Mouse (Mus musculus): ENCODE measurements around the gene Col6a3. TPM values are rescaled to one million over a fixed set of nuclear protein-coding genes. Genes with fewer than 3 reads are reported as not detected.

The Col6a3 gene
- polyA plus RNA-seq (2015; fragmentation: Nextera tagmentation; extraction: Ambion mirVana) = 13.9 and 17.8 TPM in 2 replicates

DNA sequence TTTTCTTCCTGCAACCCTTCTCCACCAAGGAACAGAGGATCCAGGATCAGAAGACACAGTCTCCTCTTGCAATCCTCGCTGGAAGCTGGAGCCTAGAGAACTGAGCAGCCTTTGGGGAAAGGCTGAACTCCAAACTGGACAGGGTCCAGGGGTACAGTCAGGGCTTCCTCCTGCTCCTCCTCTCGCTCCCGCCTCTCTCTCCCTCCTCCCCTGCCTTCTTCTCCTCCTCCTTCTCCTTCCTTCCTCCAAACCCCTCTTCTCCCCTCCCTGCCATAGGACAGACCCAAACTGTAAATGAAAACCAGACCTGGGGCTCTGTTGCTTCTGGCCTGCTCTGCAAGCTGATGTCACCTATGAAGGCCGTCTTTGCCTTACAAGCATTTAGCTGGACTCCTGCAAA is at the start of gene Col6a3:
Gene Col6a3, minus strand, starts transcription at position 136 of the 400 bp plus-strand sequence.
- peak within 1 kb of the TSS; percentile 21 for H3K4me3 ChIP-seq (replicated peaks)
- no peaks in the 10 kb centered on the region for H3K9me3 ChIP-seq (replicated peaks)
- H3K4me2 ChIP-seq = peak within 1 kb of the TSS; percentile 27
- no peak within 1 kb of the TSS for H3K27ac ChIP-seq (replicated peaks)
- H3K9ac ChIP-seq (replicated peaks) = no peak within 1 kb of the TSS
- H3K36me3 ChIP-seq = no peaks in the 10 kb centered on the region
- H3K27me3 ChIP-seq (replicated peaks) = no peaks in the 10 kb centered on the region
- no peak for ATAC-seq (ENCODE audit: low FRiP score)
- 0 out of 2 replicates have a peak, but pooled peaks cover 4% of the 10 kb centered on the region for H3K4me1 ChIP-seq
- WGBS = 70% methylated on average over 4 of the region's 4 CpGs

DNA sequence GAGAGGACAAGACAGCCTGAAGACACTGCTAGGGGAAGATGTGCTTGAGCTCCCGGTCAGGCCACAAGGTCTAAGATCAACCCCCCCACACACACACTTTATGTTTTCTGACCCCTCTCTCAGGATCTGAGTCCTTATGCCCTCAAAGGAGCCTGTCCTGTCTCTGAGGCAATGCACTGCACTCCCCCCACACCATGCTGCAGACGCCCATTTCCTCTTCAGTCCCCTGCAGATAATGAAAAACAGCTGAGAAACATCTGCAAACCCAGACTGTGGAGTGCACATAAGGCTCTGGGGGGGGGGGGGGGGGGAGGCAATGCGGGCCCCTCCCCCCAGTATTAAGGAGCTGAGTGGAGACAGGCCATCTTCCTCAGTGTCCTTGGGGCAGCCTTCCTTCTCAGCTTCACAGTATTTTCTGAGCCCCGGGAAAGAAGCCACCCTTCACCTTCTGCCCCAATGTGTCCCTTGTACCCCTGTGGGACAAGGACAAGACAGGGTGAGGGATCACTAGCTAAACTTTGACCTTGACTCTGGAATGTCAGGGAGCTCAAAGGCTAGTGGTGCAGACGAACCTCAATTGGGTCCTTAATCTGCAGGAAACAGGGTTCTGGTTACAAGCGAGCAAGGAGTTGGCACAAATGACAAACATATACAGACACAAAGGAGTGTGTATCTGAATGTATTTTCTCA is 42.1 kb upstream of the Col6a3 start:
- Histone ChIP-seq H3K27me3 (replicated peaks) (no peaks in the 10 kb centered on the region), H3K9ac (replicated peaks) (no peak overlapping the region), H3K27ac (replicated peaks) (no peak overlapping the region), H3K9me3 (replicated peaks) (no peaks in the 10 kb centered on the region), H3K4me3 (replicated peaks) (no peak overlapping the region), H3K4me2 (no peak overlapping the region), H3K36me3 (no peaks in the 10 kb centered on the region), H3K4me1 (no peaks in the 10 kb centered on the region)
- no peak for ATAC-seq (ENCODE audit: low FRiP score)
- 80% methylated on average over 5 of the region's 6 CpGs for WGBS

DNA sequence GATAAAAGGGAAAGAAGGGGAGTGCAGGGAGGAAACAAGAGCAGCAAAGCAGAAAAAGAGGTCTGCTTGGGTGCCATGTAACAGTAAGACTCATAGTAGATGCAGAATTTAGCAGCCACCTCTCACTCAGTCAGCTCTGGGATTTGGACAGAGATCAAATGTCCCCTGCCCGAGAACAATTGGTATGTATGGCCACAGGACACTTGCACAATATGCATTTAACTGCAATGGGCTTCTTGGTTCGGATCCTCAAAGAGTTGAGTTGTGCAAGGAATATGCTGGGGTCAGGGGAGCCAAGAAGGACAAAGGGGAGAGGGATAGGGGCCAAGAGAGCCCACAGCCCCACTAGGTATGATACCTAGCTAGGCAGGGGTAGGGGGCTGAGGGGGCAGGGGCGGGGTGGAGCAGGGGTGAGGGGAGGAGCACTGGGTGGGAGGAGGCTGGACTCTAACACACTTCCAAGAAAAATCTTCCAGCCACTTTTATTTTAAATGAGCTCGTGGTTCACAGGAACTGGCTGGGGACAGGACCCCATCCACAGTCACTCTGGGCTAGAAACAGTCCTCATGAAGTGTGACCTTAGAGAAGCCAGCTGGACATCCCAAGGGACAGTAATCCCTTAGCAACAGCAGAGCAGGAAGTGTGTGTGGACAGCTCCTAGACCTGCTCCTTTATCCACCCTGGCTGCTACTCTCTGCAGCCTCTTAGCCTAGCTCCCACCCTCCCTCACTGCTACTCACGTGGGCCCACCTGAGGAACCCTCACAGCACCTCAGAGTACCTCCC is 32.9 kb upstream of the Col6a3 start:
- 80% methylated on average over 5 of the region's 5 CpGs for WGBS
- H3K4me1 ChIP-seq = no peaks in the 10 kb centered on the region
- no peak for ATAC-seq (ENCODE audit: low FRiP score)

DNA sequence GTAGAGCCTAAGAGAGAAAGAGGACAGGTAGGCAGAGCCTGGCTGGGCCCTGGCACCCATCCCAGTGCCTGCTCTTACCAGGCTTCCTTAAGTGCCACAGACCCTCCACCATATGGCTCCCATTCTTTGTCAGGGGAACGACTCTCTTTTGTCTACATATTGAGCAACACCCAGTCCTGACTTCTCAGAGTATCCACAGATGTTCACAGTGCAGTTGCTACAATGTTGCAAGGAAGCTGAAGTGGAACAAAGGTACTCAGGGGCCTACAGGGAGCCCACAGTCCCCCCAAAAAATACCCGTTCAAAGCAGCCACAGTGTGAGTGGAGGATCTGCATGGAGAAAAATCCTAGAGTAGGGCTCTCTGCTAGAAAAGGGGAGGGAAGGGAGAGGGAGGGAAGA is 32.2 kb upstream of the Col6a3 start:
- H3K9ac ChIP-seq (replicated peaks) = no peak overlapping the region
- no peak overlapping the region for H3K27ac ChIP-seq (replicated peaks)
- no peak overlapping the region for H3K4me2 ChIP-seq
- H3K36me3 ChIP-seq = no peaks in the 10 kb centered on the region
- no peak for ATAC-seq (ENCODE audit: low FRiP score)
- no peaks in the 10 kb centered on the region for H3K27me3 ChIP-seq (replicated peaks)
- H3K9me3 ChIP-seq (replicated peaks) = no peaks in the 10 kb centered on the region
- no peak overlapping the region for H3K4me3 ChIP-seq (replicated peaks)
- H3K4me1 ChIP-seq = no peaks in the 10 kb centered on the region
- WGBS = 38% methylated on average over 2 of the region's 2 CpGs

More for the DNA sequence above, 32.9 kb upstream of the Col6a3 start:
- no peak overlapping the region for H3K27ac ChIP-seq (replicated peaks)
- no peak overlapping the region for H3K9ac ChIP-seq (replicated peaks)
- no peak overlapping the region for H3K4me3 ChIP-seq (replicated peaks)
- no peaks in the 10 kb centered on the region for H3K27me3 ChIP-seq (replicated peaks)
- H3K4me2 ChIP-seq = no peak overlapping the region
- H3K36me3 ChIP-seq = no peaks in the 10 kb centered on the region
- H3K9me3 ChIP-seq (replicated peaks) = no peaks in the 10 kb centered on the region

DNA sequence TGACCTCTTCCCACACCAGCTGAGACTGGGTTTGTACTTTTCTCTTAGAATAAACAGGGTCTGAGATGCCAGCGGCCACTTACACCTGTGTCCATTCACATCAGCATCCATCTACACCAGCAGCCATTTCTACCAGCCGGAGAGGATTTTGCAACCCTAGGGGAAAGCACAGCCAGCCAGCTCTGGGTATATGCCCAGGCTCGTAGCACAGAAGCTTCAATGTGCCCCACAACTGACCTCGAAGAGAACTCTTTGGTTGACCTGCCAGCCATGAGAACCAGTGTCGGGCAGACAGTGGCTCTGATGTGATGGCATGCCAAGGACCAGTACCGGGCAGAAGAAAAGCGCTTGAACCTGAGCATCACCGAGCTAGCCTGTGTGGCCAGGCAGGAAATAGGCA is 31.6 kb upstream of the Col6a3 start:
- H3K9me3 ChIP-seq (replicated peaks) = no peaks in the 10 kb centered on the region
- no peak for ATAC-seq (ENCODE audit: low FRiP score)
- no peaks in the 10 kb centered on the region for H3K36me3 ChIP-seq
- H3K4me1 ChIP-seq = no peaks in the 10 kb centered on the region
- H3K9ac ChIP-seq (replicated peaks) = no peak overlapping the region
- H3K4me3 ChIP-seq (replicated peaks) = no peak overlapping the region
- H3K27me3 ChIP-seq (replicated peaks) = no peaks in the 10 kb centered on the region
- 90% methylated on average over 8 of the region's 8 CpGs for WGBS
- no peak overlapping the region for H3K4me2 ChIP-seq
- no peak overlapping the region for H3K27ac ChIP-seq (replicated peaks)

DNA sequence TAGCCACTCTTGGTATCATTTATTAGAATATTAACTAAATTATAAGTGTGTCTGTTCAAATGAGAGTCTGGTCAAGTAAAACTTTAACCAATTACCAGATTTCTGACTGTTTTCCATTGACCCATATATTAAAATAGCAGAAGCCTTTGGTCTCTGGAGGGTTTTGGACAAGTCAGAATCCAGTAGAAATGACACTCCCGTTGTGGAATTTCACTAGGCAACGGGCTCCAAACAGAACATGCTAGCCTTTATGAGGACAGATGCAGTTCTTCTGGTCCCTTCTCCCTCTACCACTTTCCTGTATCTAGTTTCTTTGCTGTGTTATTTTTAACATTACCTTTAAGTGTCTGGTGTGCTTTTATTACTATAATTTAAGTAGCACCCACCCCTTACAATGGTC is 26.8 kb upstream of the Col6a3 start:
- no peaks in the 10 kb centered on the region for H3K27me3 ChIP-seq (replicated peaks)
- no peak overlapping the region for H3K4me3 ChIP-seq (replicated peaks)
- H3K9me3 ChIP-seq (replicated peaks) = no peaks in the 10 kb centered on the region
- H3K27ac ChIP-seq (replicated peaks) = no peak overlapping the region
- no peak overlapping the region for H3K9ac ChIP-seq (replicated peaks)
- H3K4me2 ChIP-seq = no peak overlapping the region
- no peaks in the 10 kb centered on the region for H3K36me3 ChIP-seq
- 86% methylated on average over 2 of the region's 2 CpGs for WGBS
- no peak for ATAC-seq (ENCODE audit: low FRiP score)
- H3K4me1 ChIP-seq = no peaks in the 10 kb centered on the region

DNA sequence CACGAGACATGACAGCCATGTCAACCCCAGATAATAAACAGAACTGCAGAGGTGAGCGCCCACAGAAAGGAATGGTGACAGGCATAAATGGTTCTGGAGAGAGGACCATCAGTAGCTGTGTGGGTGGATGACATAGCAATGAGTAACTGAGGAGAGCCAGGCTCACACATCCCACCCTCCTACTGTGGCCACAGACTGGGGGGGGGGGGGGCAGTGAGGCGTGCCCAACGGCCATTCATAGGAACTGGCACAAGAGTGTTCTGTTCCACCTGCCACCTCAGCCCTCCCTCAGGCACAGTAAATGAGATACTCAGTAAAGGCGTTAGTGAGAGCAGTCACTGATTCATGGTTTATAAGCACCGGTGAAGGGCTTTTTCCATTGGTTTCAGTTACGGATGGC is 23.0 kb upstream of the Col6a3 start:
- no peaks in the 10 kb centered on the region for H3K36me3 ChIP-seq
- no peak overlapping the region for H3K4me3 ChIP-seq (replicated peaks)
- ATAC-seq (ENCODE audit: low FRiP score) = no peak
- H3K4me2 ChIP-seq = no peak overlapping the region
- no peak overlapping the region for H3K9ac ChIP-seq (replicated peaks)
- WGBS = 76% methylated on average over 7 of the region's 7 CpGs
- H3K9me3 ChIP-seq (replicated peaks) = no peaks in the 10 kb centered on the region
- H3K27me3 ChIP-seq (replicated peaks) = no peaks in the 10 kb centered on the region
- no peak overlapping the region for H3K27ac ChIP-seq (replicated peaks)
- H3K4me1 ChIP-seq = no peaks in the 10 kb centered on the region

DNA sequence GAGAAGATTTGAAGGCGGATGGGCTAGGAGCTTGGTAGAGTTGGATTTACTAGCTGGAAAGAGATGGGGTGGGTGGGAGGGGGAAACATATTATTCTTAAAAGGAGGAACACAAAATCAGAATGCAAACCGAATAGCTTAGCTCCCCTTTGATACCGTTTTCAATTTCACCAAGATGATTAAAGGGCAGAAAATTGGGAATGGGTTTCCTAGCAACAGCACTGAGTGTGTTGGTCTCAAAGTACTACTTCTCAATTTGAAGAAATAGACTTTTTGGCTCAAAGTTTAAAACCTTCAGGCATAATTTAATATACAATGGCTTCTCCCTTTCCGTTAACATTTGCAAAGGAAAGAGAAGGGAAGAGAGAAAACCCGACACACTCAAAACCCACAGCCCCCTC is 12.1 kb upstream of the Col6a3 start:
- H3K36me3 ChIP-seq = no peaks in the 10 kb centered on the region
- H3K4me1 ChIP-seq = no peaks in the 10 kb centered on the region
- H3K9me3 ChIP-seq (replicated peaks) = no peaks in the 10 kb centered on the region
- ATAC-seq (ENCODE audit: low FRiP score) = no peak
- H3K27me3 ChIP-seq (replicated peaks) = no peaks in the 10 kb centered on the region
- no peak overlapping the region for H3K4me2 ChIP-seq
- no peak overlapping the region for H3K4me3 ChIP-seq (replicated peaks)
- 0 out of 2 replicates have a peak overlapping the region, but pooled peaks have one; percentile 8 for H3K27ac ChIP-seq (replicated peaks)
- H3K9ac ChIP-seq (replicated peaks) = no peak overlapping the region
- WGBS = 65% methylated on average over 5 of the region's 5 CpGs

DNA sequence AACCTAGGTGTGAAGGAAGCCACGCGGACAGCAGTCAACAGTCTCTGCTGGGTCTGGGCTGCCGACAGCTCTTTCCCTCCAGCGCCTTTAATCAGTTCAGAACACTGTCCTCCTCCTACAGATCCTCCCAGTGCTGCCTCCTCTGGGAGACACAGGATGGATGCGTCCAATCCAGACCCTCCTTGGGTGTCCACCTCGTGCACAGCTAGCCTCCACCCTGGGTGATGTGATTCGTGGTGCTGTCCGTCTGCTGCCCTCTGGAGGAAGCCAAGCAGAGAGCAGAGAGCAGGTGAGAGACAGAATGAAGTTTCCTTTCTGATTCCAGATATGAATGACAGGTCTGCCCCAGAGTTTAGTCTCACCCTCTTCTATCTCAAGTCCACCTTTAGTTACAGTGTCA is 6.1 kb upstream of the Col6a3 start:
- Histone ChIP-seq H3K4me1 (no peaks in the 10 kb centered on the region), H3K27ac (replicated peaks) (no peak overlapping the region), H3K9ac (replicated peaks) (no peak overlapping the region), H3K9me3 (replicated peaks) (no peaks in the 10 kb centered on the region), H3K27me3 (replicated peaks) (no peaks in the 10 kb centered on the region), H3K4me3 (replicated peaks) (no peak overlapping the region), H3K36me3 (no peaks in the 10 kb centered on the region), H3K4me2 (no peak overlapping the region)
- ATAC-seq (ENCODE audit: low FRiP score) = no peak
- WGBS = 46% methylated on average over 8 of the region's 8 CpGs

DNA sequence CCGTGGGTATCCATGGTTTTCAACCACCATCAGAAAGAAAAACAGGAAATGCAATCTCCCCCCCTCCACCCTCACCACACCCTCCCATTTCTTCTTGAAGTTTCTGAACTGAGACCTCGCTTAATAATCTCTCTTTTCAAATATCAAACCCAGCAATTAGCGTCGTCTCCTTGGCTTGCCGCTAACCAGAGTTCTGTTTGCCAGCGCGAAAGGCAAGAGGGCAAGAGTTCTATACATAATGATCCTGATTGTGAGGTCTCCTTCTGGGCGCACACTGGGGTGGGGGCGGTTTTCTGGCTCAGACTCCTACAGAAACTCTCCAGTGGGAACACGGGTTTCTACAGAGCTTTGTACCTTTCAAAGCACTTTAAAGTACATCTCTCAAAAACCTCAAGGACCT is 1.4 kb upstream of the Col6a3 start:
- Histone ChIP-seq H3K4me1 (0 out of 2 replicates have a peak, but pooled peaks cover under 1% of the 10 kb centered on the region), H3K9ac (replicated peaks) (no peak overlapping the region), H3K27ac (replicated peaks) (no peak overlapping the region), H3K4me3 (replicated peaks) (no peak overlapping the region), H3K36me3 (no peaks in the 10 kb centered on the region), H3K9me3 (replicated peaks) (no peaks in the 10 kb centered on the region), H3K4me2 (no peak overlapping the region), H3K27me3 (replicated peaks) (no peaks in the 10 kb centered on the region)
- ATAC-seq (ENCODE audit: low FRiP score) = no peak
- 82% methylated on average over 10 of the region's 10 CpGs for WGBS

DNA sequence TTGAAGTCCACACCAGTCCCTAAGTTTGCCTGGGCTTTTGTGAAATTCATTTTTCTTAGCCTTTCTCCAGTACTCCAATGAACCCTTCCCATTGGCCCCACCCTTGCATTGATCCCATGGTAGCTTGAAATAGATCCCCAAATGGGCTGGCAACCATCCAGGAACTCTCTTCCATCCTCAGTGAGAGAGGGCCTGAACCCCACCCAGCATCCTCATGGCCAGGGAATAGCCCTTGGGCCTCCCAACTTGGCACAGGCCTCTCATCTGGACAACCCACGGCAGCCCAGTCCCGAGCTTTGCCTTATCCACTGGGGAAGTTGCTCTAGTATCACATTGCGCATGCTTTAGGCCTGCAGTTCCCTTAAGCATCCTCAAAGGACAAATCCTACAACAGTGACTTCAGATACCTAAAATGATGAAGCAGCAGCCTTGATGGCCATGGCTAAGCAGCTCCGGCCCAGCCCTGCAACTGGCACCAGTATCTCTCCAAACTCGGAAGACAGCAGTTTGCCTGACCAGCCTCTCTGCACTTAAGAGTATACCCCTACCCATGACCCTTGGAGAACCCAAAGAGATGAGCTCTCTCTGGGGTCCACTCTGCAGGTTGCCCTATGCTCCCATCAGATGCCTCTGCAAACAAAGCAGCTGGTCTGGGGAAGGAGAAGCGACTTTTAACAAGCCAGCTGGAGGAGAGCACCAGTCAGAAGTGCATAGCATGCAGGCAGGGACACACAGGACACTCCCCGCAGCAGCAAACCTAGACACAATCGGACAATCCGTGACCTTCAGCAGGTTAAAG is 783 bp downstream of the Col6a3 start:
- Histone ChIP-seq H3K27ac (replicated peaks) (no peak overlapping the region), H3K9ac (replicated peaks) (no peak overlapping the region), H3K27me3 (replicated peaks) (no peaks in the 10 kb centered on the region), H3K4me1 (0 out of 2 replicates have a peak, but pooled peaks cover 7% of the 10 kb centered on the region), H3K4me3 (replicated peaks) (peak overlapping the region; percentile 21), H3K36me3 (no peaks in the 10 kb centered on the region), H3K4me2 (peak overlapping the region; percentile 27), H3K9me3 (replicated peaks) (no peaks in the 10 kb centered on the region)
- no peak for ATAC-seq (ENCODE audit: low FRiP score)
- WGBS = 82% methylated on average over 9 of the region's 9 CpGs

Data from neural tube, embryonic 15.5 days (tissue).